Mouse (Mus musculus) adrenal gland, adult (tissue): ENCODE results near the gene Cadps2.

Experiments used
- DNase-seq, 2 experiments: peaks; one replicate each; pipeline ENCODE4 v3.0.0; 2022 to 2023; ENCODE audit warnings: low spot score in 1 of 2; ENCODE audit not compliant: inconsistent age in 2 of 2

Cadps2 gene

DNA sequence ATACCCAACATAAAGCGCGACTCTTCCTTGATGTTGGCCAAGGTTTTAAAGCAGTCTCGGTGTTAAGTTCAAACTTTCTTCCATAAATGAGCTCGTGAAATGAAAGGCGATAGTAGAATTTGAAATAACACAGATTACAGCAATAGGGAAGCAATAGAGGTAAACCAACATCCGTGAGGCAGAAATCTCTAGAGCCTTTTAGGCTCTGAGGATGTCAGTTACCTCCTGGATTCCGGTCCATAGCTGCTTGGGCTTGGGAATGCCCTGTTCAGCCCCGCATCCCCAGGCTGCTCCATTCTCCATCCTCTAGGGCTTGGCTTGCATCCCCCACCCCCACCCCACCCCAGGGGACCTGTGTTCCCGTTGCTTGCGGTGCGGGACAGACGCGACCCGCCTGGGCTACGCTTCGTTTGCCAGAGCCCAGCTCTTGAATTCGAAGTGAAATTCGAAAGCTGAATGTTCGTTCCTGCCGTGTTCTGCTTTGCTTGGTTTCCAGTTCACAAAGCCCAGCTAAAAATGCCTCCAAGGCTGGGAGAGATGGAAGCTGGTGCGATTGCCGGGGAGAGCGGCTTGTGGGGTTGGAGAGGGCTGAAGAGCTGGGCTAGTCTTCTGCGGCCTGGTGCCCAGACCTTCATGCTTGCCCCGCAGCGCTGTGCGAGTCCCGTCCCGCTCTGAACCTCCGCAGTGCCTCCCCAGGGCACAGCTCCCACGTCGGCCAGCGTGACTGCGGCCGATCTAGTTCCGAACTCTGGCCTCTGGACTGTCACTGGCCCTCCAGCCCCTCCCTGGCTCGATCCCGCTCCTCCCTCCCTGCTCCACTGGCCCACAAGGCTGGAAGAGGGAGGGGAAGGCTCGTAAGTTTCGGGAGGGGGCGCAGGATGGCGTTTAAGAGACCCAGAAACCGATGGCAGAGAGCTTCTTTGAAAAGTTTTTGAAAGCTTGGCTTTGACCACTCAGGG, 585.6 kb downstream of the Cadps2 start:
- peak in 1 of 2 experiments; percentile 33 for DNase-seq

DNA sequence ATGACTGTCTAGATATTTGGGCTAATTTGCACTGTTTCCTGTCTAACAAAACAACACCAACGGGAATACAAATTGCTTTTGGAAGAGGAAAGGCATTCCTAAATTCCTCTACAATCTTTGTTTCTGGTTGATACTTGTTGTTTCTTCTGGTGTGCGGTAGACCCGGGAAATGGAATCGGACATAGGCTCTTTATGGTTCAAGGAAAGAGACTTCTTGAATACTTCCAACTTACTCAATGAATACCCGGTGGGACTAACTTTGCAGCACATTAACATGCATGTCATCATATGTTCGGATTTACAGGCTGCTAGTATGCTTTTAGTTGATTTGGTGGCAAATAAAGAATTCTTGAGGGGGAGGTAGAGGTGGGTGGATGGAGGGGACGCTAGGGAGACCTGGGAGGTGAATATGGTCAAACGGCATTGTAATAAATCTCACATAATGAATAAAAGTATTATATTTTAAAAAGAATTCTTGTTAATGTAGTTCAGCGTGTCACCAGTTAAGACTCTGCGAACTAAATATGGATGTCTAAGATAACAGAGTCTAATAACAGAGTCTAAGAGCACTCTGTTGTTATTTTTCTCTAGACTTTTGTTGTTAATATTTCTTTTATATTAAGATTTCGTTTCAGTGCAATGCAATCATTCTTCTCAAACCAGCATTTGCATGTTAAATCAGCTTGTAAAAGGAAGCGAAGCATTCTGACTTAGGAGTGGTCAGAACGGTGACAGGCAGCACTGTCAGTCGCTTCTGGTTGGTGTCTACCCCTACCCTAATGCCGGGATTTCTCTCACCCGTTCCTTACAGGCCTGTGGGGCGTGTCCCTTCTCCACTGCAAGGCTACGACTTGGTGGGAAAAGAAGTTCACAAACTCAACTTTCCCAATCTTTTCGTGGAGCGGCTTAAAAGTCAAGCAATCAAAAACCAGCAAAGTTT, 586.8 kb downstream of the Cadps2 start:
- DNase-seq, result peak in 1 of 2 experiments; percentile 41

DNA sequence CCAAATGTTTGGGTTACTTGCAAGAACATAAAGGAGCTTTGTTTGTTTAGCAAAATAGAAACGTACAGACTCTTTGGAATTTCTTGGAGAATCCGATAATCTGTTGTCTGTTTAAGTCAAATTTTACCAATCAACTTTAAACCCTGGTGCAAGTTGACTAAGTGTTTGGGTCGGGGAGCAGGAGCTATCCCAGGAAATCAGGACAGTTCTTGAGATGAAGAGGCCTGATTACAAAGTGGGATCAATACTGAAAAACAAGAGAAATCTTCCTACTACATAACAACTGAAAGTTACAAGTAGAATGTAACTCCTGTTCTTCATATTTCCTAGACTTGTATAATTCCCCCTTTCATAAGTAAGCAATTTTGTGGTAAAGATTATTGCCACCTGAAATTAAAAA, 587.8 kb downstream of the Cadps2 start:
- no peak for DNase-seq

DNA sequence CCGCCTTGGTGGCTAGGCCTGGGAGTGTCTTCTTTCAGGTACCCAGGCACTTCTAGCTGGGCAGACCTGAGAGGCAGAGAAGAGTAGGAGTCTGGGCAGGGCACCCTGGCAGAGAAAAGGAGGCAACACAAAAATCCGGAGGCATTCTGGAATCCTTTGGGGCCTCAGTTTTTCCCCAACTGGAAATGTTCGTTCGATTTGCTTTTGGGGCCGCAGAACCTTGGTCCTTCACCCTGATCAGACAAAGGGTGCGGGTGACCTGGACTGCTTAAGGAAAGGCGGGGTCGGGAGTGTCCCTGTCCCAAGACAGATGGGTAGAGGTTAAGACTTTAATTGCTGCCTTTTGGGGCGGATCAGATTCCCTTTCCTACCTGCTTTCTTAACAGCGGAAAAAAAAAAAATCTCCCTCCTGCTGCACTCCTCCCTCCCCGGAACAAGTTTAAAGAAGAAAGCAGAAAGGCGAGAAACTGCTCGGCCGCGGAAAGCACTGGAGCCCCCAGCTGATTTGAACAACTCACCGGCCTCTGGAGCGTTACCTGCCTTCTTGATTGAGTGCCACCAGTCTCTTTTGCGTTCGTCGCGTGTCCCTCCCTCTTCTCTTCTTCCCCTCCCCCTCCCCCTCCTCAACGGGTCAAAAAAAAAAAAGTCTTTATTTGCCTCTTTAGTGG, 588.8 kb downstream of the Cadps2 start:
- peak in 1 of 2 experiments; percentile 24 for DNase-seq

- peak in 1 of 2 experiments; percentile 40 for DNase-seq
Observed at GRCm38 (mm10) chr6:23249616-23250287, 589.5 kb downstream of the Cadps2 start.

DNA sequence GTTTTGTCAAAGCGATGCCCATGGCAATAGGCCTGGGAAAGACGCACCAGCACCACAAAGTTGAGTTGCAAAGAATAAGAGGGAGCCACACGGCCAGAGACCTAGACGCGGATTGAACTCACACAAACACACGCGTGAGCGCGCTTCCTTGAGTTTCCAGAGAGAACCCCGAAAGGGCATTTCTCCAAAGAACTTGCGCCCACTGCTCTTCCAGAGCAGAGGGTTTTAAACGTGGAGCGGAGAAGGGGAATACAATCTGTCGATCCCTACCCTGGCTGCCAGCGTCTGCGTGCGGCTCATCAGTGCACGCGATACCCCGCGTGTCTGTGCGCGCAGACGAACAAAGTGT, 590.2 kb downstream of the Cadps2 start:
- no peak for DNase-seq

GRCm38 (mm10) chr6:23248313-23249052, 590.7 kb downstream of the Cadps2 start, which contains the start of gene Fezf1:
Gene Fezf1 (minus strand): TSS chr6:23248362.
- DNase-seq, result peak in 1 of 2 experiments; percentile 51

DNA sequence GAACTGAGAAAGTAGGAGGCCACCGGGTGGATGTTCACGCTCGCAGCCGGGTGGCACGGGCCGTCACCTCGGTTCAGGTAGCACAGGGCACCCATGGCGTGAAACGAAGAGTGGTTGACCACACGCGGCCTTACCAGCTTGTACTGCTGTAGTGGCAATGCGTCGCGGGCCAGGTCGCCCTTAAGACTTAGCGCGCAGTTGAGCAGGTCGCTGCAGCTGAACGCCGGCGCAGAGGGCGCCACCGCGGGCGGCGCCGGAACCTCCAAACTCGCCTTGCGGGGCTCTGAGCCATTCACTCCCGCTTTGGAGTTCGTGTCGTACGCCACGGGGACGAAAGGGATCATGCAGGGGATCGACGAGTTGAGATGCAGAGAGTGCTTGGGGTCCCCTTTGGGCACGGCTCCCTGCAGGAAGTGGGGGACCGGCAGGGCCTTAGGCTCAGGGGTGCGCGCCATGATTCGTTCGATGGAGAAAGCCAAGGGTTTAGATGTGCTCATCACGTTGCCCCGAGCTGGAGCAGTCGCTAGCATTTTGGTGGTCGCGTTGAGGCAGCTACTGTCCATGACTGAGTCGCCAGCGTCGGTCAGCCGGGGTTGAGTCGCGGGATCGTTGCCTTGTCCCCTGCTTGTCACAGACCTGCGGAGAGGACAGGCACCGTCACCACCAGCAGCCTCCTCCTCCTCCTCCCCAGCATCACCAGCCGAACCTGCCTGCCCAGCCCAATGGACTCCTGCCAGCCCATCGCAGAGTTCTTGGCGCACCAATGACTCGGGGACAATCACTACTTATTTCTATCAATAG, 591.5 kb downstream of the Cadps2 start:
- peak in 1 of 2 experiments; percentile 46 for DNase-seq

- peak in 1 of 2 experiments; percentile 22 for DNase-seq
Observed at GRCm38 (mm10) chr6:23246790-23247511, 592.3 kb downstream of the Cadps2 start.

DNA sequence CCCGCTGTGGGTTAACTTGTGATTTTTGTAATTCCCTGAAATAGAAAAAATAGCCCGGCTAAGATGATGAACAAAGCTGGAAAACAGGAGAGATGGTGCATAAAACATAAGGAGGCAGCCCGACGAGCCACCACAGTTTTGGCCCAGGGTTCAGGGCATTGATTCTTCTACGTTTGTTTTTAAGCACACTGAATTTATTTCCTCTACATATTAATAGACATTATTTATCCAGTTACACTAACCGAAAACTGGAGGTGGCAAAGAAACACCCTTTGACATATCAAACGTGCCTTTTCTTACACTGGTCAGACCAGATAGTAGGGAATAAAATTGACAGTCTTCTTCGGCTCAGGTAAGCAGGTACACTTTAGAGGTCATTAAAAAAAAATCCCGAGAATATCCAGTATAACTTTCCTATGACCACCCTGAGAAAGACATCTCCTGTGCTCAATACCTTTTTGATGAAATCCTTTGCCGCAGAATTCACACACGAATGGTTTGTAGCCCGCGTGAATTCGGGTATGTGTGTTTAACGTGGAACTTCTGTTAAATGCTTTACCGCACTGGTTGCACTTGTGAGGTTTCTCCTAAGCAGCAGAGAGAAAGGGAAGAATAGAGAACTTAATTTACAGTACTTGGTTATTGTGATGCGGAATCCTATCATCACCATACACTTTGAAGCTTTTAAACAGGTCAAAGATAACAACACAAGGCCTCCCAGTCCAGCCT, 593.0 kb downstream of the Cadps2 start:
- DNase-seq, result no peak

DNA sequence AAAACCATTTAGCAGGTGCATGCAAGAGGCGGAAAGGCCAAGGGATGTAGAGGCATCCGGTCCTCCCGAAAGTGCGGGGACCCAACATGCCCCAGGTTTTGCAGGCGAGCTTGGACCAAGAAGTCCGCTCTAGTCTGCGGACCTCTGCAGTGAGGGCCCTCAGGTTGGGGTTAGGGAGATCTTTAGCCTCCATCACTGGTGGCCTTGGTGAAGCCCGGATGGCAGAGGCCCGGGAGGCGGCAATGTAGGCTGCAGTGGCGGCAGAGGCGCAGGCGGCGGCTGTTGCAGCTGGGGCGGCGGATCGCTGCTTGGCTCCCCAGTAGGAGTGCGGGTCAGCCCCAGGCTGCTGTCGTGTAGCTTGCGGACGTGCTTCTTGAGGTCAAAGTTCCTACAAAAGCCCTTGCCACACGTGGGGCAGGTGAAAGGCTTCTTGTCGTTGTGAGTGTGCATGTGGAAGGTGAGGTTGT, 593.6 kb downstream of the Cadps2 start:
- DNase-seq, result peak in 1 of 2 experiments; percentile 36

DNA sequence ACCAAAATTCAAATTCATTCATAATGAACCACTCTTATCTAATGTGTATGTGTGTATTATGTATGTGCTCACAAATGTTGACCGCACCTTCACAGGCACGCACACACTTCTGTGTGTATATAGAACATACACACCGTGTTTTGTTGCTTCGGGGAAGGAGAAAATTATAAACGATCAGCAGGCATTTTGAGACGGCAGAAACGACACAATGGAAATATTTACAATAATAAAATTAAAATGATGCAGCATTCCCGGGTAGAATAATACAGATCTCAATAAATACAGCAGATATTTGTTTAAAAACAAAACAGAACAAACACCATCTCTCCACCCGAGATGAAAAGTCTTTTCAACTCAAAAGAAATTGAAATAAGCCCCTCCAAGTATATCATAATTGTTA, 594.1 kb downstream of the Cadps2 start:
- peak in 1 of 2 experiments; percentile 24 for DNase-seq

GRCm38 (mm10) chr6:23243821-23244760, 595.1 kb downstream of the Cadps2 start:
- DNase-seq, result peak in 1 of 2 experiments; percentile 77
